Mouse (Mus musculus): ENCODE measurements around the gene Ireb2. TPM values are rescaled to one million over a fixed set of nuclear protein-coding genes. Genes with fewer than 3 reads are reported as not detected.

The Ireb2 gene
- polyA plus RNA-seq, 2 experiments, result 38.0 to 39.9 TPM

DNA sequence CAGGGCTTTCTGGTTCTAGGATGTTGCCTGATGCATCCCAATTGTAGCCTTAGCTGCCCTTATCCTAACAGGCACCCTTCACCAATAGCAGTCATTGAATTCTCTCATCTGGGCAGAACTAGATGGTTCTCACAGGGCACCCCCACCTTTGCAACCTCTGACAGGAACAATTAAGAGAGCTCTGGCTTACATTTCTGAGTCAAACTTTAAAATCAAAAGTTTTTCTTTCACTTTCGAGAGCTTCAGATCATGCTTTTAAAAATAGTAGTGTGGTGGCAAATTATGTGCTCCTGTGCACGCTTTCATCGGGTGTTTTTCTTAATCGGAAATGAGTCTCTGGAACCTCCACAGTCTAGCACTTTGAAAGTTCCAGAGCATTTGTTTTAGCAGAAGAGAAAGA, 97.5 kb downstream of the Ireb2 start:
- Histone ChIP-seq H3K4me3 (replicated peaks; ENCODE audit: low read length) (no peak overlapping the region), H3K4me1 (ENCODE audit: control insufficient read depth, insufficient read depth, low read length) (no peaks in the 10 kb centered on the region), H3K9ac (ENCODE audit: low read depth, low read length, severe bottlenecking) (no peak overlapping the region), H3K9me3 (ENCODE audit: control insufficient read depth, low read length) (no peaks in the 10 kb centered on the region), H3K4me2 (replicated peaks; ENCODE audit: low read depth, low read length, severe bottlenecking) (no peak overlapping the region), H3K27me3 (ENCODE audit: control insufficient read depth, insufficient read depth, low read length) (no peaks in the 10 kb centered on the region), H3K36me3 (ENCODE audit: control insufficient read depth, insufficient read depth, low read length) (peaks cover 39% of the 10 kb centered on the region), H3K27ac (replicated peaks; ENCODE audit: low read depth, low read length) (no peak overlapping the region)
- 87% methylated on average over 4 of the region's 4 CpGs for WGBS
- ATAC-seq (ENCODE audit: low FRiP score, low read depth), result no peak
- no peak for DNase-seq (ENCODE audit: low spot score)
- no peak for TF ChIP-seq POLR2A (IDR thresholded peaks at IDR 0.05; ENCODE audit: borderline replicate concordance, extremely low read depth, insufficient read depth, insufficient read length)

Other genes with a start within 250 kb of the Ireb2 start
- gene Acsbg1, start 201.9 kb upstream of the Ireb2 start, polyA plus RNA-seq (2012; rRNA removed), result 0.40 and 0.77 TPM in 2 replicates
- 0.18 and 0.51 TPM in 2 replicates for gene Acsbg1, start 201.9 kb upstream of the Ireb2 start, polyA plus RNA-seq (2014; fragmentation: Nextera tagmentation; extraction: Ambion mirVana)
- gene Dnaja4, start 164.9 kb upstream of the Ireb2 start, polyA plus RNA-seq (2012; rRNA removed), result 12.0 and 12.1 TPM in 2 replicates
- gene Dnaja4, start 164.9 kb upstream of the Ireb2 start, polyA plus RNA-seq (2014; fragmentation: Nextera tagmentation; extraction: Ambion mirVana), result 11.2 and 13.0 TPM in 2 replicates
- 96.1 and 105 TPM in 2 replicates for gene Wdr61, start 129.3 kb upstream of the Ireb2 start, polyA plus RNA-seq (2012; rRNA removed)
- 159 and 161 TPM in 2 replicates for gene Wdr61, start 129.3 kb upstream of the Ireb2 start, polyA plus RNA-seq (2014; fragmentation: Nextera tagmentation; extraction: Ambion mirVana)
- gene Crabp1, start 99.0 kb upstream of the Ireb2 start, polyA plus RNA-seq (2012; rRNA removed), result 635 and 800 TPM in 2 replicates
- 716 and 755 TPM in 2 replicates for gene Crabp1, start 99.0 kb upstream of the Ireb2 start, polyA plus RNA-seq (2014; fragmentation: Nextera tagmentation; extraction: Ambion mirVana)
- 4.3 and 4.5 TPM in 2 replicates for gene Hykk, start 53.5 kb downstream of the Ireb2 start, polyA plus RNA-seq (2012; rRNA removed)
- gene Hykk, start 53.5 kb downstream of the Ireb2 start, polyA plus RNA-seq (2014; fragmentation: Nextera tagmentation; extraction: Ambion mirVana), result 5.9 TPM in 2 replicates
- gene Psma4, start 87.0 kb downstream of the Ireb2 start, polyA plus RNA-seq (2012; rRNA removed), result 198 and 221 TPM in 2 replicates
- 296 and 297 TPM in 2 replicates for gene Psma4, start 87.0 kb downstream of the Ireb2 start, polyA plus RNA-seq (2014; fragmentation: Nextera tagmentation; extraction: Ambion mirVana)
- gene AY074887, start 87.2 kb downstream of the Ireb2 start, polyA plus RNA-seq (2012; rRNA removed), result 0.20 TPM in 1 of 2 replicates, not detected in the other
- gene AY074887, start 87.2 kb downstream of the Ireb2 start, polyA plus RNA-seq (2014; fragmentation: Nextera tagmentation; extraction: Ambion mirVana), result 0.43 and 1.2 TPM in 2 replicates
- 1.5 and 2.1 TPM in 2 replicates for gene Chrna5, start 117.1 kb downstream of the Ireb2 start, polyA plus RNA-seq (2012; rRNA removed)
- gene Chrna5, start 117.1 kb downstream of the Ireb2 start, polyA plus RNA-seq (2014; fragmentation: Nextera tagmentation; extraction: Ambion mirVana), result 1.4 and 2.6 TPM in 2 replicates
- 0.05 and 0.18 TPM in 2 replicates for gene Chrna3, start 162.8 kb downstream of the Ireb2 start, polyA plus RNA-seq (2012; rRNA removed)
- 0.14 and 0.18 TPM in 2 replicates for gene Chrna3, start 162.8 kb downstream of the Ireb2 start, polyA plus RNA-seq (2014; fragmentation: Nextera tagmentation; extraction: Ambion mirVana)
- gene Chrnb4, start 185.0 kb downstream of the Ireb2 start, polyA plus RNA-seq (2012; rRNA removed), result 0.57 and 0.85 TPM in 2 replicates
- 0.18 and 0.39 TPM in 2 replicates for gene Chrnb4, start 185.0 kb downstream of the Ireb2 start, polyA plus RNA-seq (2014; fragmentation: Nextera tagmentation; extraction: Ambion mirVana)

Data from limb, embryonic 14.5 days (tissue).